Mouse (Mus musculus): Measurements from ENCODE around the gene Slc38a11.

Slc38a11 gene

DNA sequence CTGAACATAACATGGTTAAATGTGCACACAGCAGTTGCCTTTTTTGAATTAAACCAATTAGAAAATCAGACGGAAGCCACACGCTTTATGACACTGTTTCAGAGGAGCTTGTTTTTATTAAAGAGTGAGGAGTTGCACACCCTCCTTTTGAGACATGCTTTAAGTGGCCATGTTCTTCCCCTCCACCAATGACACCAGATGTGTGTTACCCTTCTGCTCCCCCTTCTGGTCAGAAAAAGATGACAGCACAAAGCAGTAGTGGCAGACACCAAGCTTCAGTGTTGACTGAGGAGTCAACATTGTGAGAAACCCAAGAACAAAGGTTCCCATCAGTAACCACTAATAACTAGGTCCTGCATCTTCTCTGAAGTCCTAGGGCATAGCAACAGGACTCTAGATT lies 32.5 kb downstream of the Slc38a11 start:
- in situ Hi-C loops (cut with MboI, MseI): loop anchor here (5.0 kb wide), 1 partner anchor 189 kb away; no protein-coding TSS in a partner anchor

- in situ Hi-C loops (cut with MboI, MseI): no loop called here
These were observed 41.7 kb downstream of the Slc38a11 start for GRCm38 (mm10) chr2:65321998-65322754.

DNA sequence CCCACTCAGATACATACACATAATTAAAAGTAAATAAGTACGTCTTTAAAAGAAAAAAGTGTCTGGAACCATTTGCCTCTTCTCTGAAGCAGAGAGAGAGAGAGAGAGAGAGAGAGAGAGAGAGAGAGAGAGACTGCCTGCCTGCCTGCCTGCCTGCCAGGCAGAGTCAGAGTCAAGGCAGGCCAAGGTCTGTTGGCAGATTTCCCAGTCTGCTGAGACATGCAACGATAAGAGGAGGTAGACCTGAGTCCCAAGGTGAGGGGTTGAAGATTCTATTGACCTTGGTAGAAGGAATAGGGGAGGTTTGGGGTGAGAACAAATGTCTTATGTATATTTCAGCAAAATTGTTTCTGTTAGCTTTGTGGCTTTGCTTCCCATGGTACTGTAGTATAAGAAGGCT lies 42.9 kb downstream of the Slc38a11 start:
- in situ Hi-C loops (cut with MboI, MseI): no loop called here

DNA sequence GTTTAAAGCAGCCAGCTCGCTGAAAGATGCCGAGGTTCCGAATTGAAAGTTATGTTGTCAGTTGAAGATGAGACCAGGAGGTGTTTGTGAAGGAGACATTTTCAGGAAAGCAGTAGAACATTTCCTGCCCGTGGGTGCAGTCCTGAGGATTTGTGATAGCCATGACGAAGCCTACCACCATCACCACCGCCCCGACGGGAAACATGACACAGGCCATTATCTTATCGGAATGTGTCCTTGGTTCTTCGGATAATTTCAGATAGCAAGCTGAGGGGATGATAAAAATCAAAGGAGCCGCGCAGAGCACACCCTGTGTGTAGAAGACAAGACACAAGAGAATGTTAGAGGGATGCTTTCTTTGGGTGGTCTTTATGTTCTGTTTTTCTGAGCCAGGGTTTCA lies 47.1 kb downstream of the Slc38a11 start:
- in situ Hi-C loops (cut with MboI, MseI): no loop called here

- in situ Hi-C loops (cut with MboI, MseI): no loop called here
These were observed 52.6 kb downstream of the Slc38a11 start for GRCm38 (mm10) chr2:65311250-65311649.

DNA sequence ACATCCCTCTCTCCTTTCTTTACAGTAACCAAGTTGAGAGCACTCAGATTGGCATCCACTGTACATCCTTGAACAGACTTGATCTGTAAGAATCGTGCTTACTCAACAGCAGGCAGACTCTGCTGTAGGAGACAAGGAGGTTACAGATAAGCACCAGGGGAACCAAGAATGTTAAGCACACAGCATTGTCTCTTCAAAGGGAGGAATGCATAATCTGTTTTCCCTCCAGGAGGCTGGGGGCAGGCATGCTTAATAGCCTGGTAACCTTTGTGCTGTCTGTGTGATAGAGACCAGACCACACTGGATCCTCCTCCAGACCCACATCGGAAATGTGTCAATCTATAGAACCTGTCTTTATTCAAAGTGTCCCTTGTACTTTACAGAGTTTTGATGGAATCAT lies 67.3 kb downstream of the Slc38a11 start:
- in situ Hi-C loops (cut with MboI, MseI): no loop called here

- in situ Hi-C loops (cut with MboI, MseI): no loop called here
These were observed 69.7 kb downstream of the Slc38a11 start for GRCm38 (mm10) chr2:65294092-65294491.

DNA sequence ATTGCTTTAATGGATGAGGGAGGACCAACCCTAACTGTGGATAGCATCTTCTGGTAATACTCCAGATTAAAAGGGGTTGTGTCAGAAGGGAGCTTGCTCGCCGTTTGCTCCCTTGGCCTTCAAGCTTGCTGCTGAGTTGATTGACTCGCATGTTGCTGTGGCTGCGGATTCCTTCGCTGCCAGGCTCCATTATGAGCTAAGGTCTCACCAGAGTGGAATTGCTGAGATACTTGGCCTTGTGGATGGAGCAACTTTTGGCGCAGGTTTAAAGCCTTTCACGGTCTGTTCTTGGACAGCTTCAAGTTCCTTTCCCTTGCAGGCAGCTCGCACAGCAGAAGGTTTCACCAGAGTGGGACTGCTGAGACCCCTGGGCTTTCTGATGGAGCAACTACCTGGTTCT lies 70.4 kb downstream of the Slc38a11 start:
- in situ Hi-C loops (cut with MboI, MseI): no loop called here

GRCm38 (mm10) chr2:65289721-65290120 lies 74.1 kb downstream of the Slc38a11 start:
- in situ Hi-C loops (cut with MboI, MseI): no loop called here

DNA sequence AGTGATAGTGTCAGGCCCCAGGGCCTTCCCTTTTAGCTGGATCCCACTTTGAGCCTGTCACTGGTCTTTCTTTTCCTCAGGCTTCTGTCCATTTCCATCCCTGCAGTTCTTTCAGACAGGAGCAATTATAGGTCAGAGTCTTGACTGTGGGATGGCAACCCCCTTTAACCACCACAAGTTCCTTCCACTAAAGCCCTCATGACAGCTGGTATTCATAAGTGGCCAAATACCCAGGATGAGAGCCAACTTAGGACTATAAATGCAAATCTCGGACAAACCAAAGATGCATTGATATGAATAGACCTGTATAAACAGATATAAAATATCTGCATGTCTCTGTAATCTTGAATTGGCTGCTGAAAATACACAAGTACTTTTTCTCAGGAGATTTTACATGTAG lies 75.1 kb downstream of the Slc38a11 start:
- in situ Hi-C loops (cut with MboI, MseI): no loop called here

- in situ Hi-C loops (cut with MboI, MseI): no loop called here
These were observed 78.5 kb downstream of the Slc38a11 start for GRCm38 (mm10) chr2:65285380-65285779.

DNA sequence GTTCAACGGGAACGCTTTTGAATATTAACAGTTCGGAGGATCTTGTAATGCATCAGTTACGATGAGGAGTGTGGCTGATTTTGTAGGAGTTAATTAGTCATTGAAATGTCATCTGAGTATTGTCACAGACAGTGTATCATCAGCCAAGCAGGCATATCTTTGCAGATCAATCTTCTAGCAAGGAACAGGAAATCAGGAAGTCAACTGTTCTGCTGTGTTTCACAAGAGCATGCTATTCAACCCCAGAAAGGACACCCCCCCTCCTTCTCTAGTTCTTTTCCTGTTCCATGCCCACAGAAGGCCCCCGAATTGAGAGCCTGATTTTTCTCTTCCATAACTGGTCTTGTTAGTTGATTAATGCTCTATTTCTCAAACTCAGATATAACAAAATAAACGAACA lies 80.9 kb downstream of the Slc38a11 start:
- in situ Hi-C loops (cut with MboI, MseI): no loop called here

DNA sequence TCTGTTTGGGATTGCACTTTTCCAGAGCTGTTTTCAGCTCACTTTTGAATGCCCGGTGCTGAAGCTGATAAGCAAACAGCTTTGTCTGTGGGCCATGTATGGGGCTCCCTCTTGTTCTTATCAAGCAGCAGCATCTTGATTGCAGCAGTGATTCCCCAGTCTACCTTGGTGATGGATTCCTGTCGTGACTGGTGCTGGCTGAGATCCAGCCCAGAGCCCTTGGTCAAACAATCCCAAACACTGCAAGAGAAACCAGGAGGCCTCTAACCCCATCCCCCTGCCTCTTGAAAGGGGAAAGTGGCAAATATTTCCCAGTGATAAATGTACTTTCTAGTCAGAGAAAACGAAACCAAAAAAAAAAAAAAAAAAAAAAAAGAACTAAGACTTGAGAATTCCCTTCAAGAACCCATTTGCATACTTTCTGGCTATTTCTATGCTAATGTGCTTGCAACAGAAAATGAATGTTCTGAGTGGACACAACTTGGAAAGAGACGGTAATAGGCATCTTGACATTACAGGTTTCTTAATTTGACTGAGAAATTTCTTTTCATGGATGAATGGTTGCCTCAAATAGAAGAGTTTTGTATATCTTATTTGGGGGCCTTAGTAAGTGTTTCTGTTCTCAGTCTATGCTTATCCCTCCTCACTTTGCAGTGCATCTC lies 84.7 kb downstream of the Slc38a11 start:
- in situ Hi-C loops (cut with MboI, MseI): no loop called here

GRCm38 (mm10) chr2:65275443-65276061 lies 88.3 kb downstream of the Slc38a11 start:
- in situ Hi-C loops (cut with MboI, MseI): no loop called here

- in situ Hi-C loops (cut with MboI, MseI): no loop called here
These were observed 89.9 kb downstream of the Slc38a11 start for GRCm38 (mm10) chr2:65273910-65274309.

DNA sequence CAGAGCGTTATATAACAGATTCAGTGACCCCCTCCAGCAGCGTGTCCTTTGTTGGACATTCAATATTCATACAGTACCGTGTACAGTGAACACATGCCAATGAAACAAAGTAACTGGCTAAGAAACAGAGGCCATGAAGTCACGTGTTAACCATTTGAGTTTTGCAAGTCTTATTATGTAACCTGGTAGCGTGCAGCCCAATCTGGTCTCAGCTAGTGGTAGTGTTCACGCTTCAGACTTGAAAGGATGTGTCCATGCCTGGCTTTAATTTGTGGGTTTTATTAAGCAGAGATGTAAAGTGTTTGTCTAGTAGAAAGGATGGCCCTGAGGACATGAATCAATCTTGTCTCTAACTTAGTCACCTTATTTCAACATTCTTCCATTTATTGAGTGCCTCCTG lies 95.1 kb downstream of the Slc38a11 start:
- in situ Hi-C loops (cut with MboI, MseI): no loop called here

DNA sequence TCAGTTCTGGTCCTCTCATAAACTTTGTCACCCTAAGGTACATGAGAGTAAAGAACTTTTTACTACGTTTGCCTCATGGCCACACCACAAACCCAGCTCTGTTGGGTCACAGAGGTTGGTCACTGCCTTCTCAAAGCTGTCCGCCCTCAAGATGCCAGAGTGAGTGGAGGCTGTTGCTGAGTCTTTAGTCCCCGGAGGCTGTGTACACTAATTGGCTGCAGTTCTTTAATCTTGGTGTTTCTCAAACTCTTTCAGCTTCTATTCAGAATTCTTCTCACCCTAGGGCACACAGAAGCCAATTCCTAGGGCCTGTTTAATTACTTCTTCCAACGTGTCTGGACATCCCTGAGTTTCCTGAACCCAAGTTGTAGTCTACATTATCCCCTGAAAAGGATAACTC lies 96.0 kb downstream of the Slc38a11 start:
- in situ Hi-C loops (cut with MboI, MseI): no loop called here

DNA sequence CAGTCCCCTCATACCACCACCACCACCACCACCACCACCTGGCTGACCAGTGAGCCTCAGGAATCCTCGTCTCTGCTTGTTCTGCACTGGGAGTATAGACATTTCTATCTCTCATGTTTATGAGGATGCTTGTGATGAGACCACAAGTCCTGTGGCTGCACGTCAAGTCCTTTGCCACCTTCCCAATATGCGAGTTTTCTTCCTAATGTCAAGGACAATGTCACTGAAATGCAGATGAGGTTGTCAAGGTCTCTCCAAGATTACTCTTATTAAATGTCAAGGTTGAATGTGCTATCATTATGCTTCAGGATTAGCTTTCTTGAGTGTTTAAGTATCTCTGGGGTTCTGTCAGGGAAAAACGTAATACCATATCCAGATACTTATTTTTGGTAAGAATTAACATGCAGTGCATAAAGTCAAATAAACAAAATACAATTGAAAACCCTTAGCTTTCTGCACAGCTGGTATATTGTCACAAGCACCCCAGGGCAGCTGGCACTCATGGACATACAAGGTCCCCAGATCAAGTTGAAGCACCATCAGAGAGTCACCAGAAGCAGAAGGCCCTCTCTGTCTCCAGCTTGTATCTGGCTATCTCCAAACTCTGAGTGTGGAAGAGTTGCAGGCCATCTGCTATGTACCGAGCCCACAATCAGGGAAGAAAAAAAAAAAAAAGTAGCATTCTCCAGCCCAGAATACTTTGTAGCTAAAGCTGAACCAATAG lies 97.1 kb downstream of the Slc38a11 start:
- in situ Hi-C loops (cut with MboI, MseI): no loop called here

All from T-helper 1 cell (primary cell).